Mouse (Mus musculus) embryonic facial prominence, embryonic 13.5 days (tissue): ENCODE results near the gene Pp2d1. TPM values are rescaled to one million over a fixed set of nuclear protein-coding genes. Genes with fewer than 3 reads are reported as not detected.
"Not testable (repeated sequence)": the region's sequence is repeated elsewhere in the genome, so short reads cannot be mapped to it uniquely, and the experiment has no call there.

Source experiments
- ATAC-seq: fragments of 200-750 bp; cut with Nextera tagmentation; 2 replicates; pipeline ENCODE4 v1.8.0; 2017; ENCODE audit warnings: low read depth; ENCODE audit not compliant: insufficient number of reproducible peaks, insufficient read depth, low FRiP score, low TSS enrichment
- H3K27ac ChIP-seq: fragments of 300-500 bp; sonication (generic); 2 replicates; pipeline ENCODE4 v1.5.1; 2015; ENCODE audit warnings: moderate library complexity, mild to moderate bottlenecking, inconsistent platforms
- H3K27me3 ChIP-seq: fragments of 300-500 bp; sonication (generic); 2 replicates; pipeline ENCODE4 v1.6.1; 2015; ENCODE audit warnings: mild to moderate bottlenecking, inconsistent platforms
- H3K36me3 ChIP-seq: fragments of 300-500 bp; sonication (generic); 2 replicates; pipeline ENCODE4 v1.6.1; 2015; ENCODE audit warnings: mild to moderate bottlenecking, inconsistent platforms
- H3K4me1 ChIP-seq: fragments of 300-500 bp; sonication (generic); 2 replicates; pipeline ENCODE4 v1.6.1; 2015; ENCODE audit warnings: inconsistent platforms
- H3K4me2 ChIP-seq: fragments of 300-500 bp; sonication (generic); 2 replicates; pipeline ENCODE4 v1.6.1; 2015; ENCODE audit warnings: moderate library complexity, mild to moderate bottlenecking, inconsistent platforms
- H3K4me3 ChIP-seq: fragments of 300-500 bp; sonication (generic); 2 replicates; pipeline ENCODE4 v1.5.1; 2015; ENCODE audit warnings: mild to moderate bottlenecking, inconsistent platforms
- H3K9ac ChIP-seq: fragments of 300-500 bp; sonication (generic); 2 replicates; pipeline ENCODE4 v1.6.1; 2015; ENCODE audit warnings: mild to moderate bottlenecking, inconsistent platforms
- H3K9me3 ChIP-seq: fragments of 300-500 bp; sonication (generic); 2 replicates; pipeline ENCODE4 v1.6.1; 2016; ENCODE audit warnings: inconsistent platforms
- WGBS: fragments of 180-500 bp; shearing (Covaris S2); methylation state at CpG from one replicate; pipeline ENCODE4 v1.1.7; 2015; ENCODE audit warnings: mixed read lengths; 5-methylcytosine and 5-hydroxymethylcytosine counted together
- polyA plus RNA-seq: library from polyadenylated mRNA; unstranded; fragments of >200 nt; fragmentation: Nextera tagmentation; extraction: Ambion mirVana; gene quantifications from 2 replicates; pipeline ENCODE4 v1.2.1, GENCODE M21; 2015

Gene Pp2d1
- polyA plus RNA-seq: 0.22 and 0.31 TPM in 2 replicates

DNA sequence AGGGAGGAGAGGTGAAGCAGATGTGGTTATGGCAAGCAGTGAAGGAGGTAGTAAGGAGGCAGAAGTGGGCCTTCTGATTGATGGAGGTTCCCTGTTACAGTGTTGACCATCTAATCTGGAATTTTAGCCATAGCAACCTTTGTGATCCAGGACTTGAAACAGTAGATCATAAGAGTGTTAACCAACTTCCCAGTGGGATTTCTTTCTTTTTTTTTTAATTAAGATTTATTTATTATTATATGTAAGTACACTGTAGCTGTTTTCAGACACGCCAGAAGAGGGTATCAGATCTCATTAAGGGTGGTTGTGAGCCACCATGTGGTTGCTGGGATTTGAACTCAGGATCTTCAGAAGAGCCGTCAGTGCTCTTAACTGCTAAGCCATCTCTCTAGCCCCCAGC is at the start of gene Pp2d1:
Pp2d1 (minus strand) TSS at position 101 of the 400 bp plus-strand sequence.
- not testable (repeated sequence) for H3K4me1 ChIP-seq, ATAC-seq, H3K27me3 ChIP-seq, H3K4me3 ChIP-seq, H3K27ac ChIP-seq, H3K4me2 ChIP-seq, H3K36me3 ChIP-seq, H3K9ac ChIP-seq, H3K9me3 ChIP-seq
- WGBS: 83% methylated on average over 2 of the region's 2 CpGs

DNA sequence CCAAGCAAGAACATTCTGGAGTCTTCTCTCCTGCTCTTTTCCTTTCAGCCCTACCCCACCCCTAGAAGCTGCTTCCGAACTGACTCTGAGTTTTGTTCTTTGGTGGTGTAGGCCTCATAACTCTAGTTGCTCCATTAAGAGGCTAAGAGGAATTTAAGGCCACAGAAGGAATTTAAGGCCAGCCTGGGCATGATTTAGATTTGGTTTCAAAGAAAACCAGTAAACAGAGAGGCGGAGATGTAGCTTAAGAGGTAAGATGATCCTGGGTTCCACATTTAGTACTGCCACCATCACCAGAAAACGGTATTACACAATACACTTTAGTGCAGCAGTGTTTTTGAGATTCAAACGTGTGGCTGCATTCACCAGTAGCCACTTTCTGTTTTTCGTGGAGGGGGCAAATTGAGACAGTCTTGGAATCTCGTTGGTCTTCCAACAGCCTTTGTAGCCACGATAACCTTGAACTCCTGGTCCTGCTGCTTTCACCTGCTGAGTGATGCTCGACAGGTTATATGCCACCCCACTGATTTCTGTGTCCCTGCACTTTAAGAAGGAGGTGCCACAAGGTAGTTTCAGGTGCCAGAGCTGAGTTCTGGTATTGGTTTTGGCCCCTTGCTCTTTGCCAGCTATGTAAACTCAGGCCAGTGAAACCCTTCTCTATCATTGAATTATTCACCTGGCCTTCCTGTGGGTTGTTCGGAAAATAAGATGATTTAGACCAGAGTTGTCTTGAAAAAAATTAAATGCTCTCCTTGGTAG is 49.0 kb upstream of the Pp2d1 start:
- Histone ChIP-seq H3K4me2 (no peak overlapping the region), H3K36me3 (no peaks in the 10 kb centered on the region; the same call in 1 of the 2 replicates), H3K27ac (no peak overlapping the region), H3K27me3 (no peaks in the 10 kb centered on the region), H3K9ac (no peak overlapping the region), H3K4me3 (no peak overlapping the region), H3K4me1 (peaks cover 14% of the 10 kb centered on the region), H3K9me3 (no peaks in the 10 kb centered on the region)
- 73% methylated on average over 9 of the region's 9 CpGs for WGBS
- ATAC-seq: no peak

DNA sequence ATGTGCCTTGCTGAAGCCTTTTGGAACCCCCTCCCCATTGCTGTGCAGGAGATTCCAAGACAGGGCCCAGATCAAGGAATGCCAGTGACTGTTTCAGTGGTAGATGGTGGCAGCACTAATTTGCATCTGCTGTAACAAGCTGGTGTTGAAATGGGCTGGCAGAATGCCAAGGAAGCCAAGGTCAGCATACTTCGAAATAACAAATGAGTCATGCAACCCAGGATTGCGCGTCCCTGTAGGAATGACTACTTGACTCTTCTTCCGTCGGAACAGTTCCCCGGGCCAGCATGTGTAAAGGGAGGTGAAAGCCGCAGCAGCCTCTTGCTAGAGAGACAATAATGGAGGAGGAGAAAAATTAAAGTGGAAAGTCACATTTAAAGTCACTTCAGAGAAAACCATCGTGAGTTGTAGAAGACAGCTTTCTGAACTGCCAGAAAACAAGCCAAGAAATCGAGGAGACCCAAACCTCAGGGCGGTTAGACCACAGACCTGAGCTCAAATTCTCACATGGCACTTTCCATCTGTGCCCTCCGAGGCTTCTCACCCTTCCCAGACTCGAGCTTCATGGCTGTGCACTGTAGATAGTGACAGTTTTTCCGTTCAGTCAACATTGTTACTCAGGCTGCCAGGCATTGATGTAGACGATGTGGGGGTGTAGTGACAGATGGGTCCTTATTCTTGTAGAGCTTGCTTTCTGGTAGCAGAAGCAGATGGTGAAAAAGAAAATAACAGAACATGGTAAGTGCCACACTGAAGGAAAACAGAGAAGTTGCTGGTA is 48.0 kb upstream of the Pp2d1 start:
- no peak overlapping the region for H3K4me2 ChIP-seq
- 58% methylated on average over 14 of the region's 14 CpGs for WGBS
- H3K36me3 ChIP-seq: no peaks in the 10 kb centered on the region; the same call in 1 of the 2 replicates
- no peak overlapping the region for H3K9ac ChIP-seq
- ATAC-seq: 0 out of 2 replicates have a peak, but pooled peaks have one; percentile 43
- H3K4me3 ChIP-seq: no peak overlapping the region
- peak overlapping the region; percentile 52; the same call in 1 of the 2 replicates for H3K27ac ChIP-seq
- H3K4me1 ChIP-seq: peaks cover 14% of the 10 kb centered on the region
- no peaks in the 10 kb centered on the region for H3K9me3 ChIP-seq
- H3K27me3 ChIP-seq: no peaks in the 10 kb centered on the region

DNA sequence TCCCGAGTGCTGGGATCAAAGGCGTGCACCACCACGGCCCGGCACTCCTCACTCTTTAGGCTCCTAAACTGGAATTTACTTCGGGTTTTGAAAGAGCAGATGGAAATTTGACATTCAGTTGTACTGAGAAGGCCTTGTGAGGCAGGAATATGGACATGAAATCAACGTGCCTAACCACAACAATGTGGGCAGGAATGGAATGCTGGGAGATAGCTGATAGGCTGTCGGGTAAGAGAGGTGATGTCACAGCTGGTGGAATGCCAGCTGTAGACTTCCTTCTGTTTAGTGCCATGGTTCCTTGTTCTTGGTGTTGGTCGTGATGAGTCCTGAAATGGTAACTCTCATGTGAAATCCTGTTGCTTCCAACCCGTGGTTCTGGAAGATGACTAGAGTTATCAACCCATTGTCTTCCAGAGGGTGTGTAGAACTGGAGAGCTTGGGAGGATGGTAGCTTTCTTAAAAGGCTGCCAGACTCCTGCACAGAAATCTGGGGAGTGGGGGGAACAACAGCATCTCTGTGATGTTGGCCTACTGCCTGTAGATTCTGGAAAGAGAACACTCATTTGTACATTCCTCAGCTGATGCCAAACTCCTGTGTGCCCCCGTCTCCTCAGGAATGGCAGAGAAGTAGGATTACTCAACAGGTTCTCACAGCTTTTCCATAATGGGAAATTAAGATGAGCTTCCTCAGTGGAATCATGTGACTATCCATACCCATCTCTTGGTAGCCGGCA is 44.8 kb upstream of the Pp2d1 start:
- Histone ChIP-seq H3K27ac (no peak overlapping the region), H3K4me2 (no peak overlapping the region), H3K9ac (no peak overlapping the region), H3K9me3 (no peaks in the 10 kb centered on the region), H3K4me3 (no peak overlapping the region), H3K27me3 (no peaks in the 10 kb centered on the region), H3K4me1 (peaks cover 14% of the 10 kb centered on the region), H3K36me3 (no peaks in the 10 kb centered on the region; the same call in 1 of the 2 replicates)
- 87% methylated on average over 11 of the region's 11 CpGs for WGBS
- no peak for ATAC-seq

DNA sequence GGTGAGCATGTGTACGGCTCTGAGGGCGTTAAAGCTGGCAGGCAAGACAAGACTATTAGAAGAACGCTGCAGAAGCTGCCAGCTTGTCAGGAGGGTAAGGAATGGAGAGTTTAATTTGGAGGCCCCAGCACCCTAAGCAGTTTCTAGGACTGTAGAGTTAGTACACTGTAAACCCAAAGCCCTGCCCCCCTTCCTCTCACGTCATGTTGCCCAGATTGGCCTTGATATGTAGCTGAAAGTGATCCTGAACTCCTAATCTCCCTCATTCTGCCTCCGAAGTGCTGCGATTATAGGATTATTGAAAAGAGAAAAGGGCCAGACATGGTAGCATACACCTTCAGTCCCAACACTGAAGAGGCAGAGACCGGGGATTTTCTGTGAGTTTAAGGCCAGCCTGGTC is 43.6 kb upstream of the Pp2d1 start:
- Histone ChIP-seq H3K36me3 (no peaks in the 10 kb centered on the region; the same call in 1 of the 2 replicates), H3K27ac (no peak overlapping the region), H3K4me1 (peaks cover 19% of the 10 kb centered on the region), H3K4me2 (no peak overlapping the region), H3K4me3 (no peak overlapping the region), H3K9me3 (no peaks in the 10 kb centered on the region), H3K27me3 (no peaks in the 10 kb centered on the region), H3K9ac (no peak overlapping the region)
- 75% methylated on average over 7 of the region's 7 CpGs for WGBS
- no peak for ATAC-seq

DNA sequence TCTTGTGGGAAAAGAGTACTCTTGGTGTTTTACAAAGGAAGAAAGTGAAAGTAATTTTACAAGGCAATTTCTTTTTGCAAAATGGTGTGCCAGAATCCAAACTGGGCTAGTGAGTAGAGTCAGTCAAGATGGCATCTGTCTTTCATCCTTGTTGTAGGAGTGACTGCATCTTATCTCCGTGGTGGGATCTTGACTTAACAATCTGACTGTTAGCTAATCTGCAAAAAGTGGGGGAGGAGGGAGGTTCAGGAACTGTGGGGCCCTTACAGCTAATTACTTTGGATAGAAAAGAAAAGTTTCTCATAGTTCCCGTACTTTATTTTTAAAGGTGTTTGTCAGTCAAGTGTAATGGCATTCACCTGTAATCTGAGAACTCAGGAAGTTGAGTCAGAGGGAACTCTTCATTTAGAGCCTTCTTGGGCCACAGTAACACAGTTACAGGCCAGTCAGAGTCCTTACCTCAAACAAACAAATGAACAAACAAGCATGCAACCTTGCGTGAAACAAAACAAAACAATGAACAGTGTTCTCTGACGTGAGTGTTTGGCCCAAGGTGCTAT is 42.9 kb upstream of the Pp2d1 start:
- Histone ChIP-seq H3K27ac (no peak overlapping the region), H3K36me3 (no peaks in the 10 kb centered on the region; the same call in 1 of the 2 replicates), H3K4me2 (no peak overlapping the region), H3K9me3 (no peaks in the 10 kb centered on the region), H3K9ac (no peak overlapping the region), H3K27me3 (no peaks in the 10 kb centered on the region), H3K4me1 (peaks cover 12% of the 10 kb centered on the region), H3K4me3 (no peak overlapping the region)
- no peak for ATAC-seq
- WGBS: 44% methylated on average over 4 of the region's 4 CpGs

DNA sequence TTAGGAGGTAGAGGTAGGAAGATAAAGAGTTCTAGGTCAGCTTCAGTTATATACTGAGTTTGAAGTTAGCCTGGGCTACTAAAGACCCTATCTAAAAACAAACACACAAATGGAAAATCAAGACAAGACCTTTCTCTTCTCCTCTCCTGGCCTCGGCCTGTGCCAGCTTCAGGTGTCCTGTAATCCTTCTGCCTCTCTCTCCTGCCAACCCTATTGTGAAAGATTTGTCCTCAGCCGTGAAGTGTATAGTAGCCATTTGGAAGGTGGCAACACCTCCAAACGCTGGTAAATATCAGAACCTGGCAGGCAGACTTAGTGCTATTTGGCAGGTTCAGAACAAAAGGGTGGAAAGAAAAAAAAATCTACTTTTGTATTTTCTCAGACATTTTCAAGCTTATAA is 41.0 kb upstream of the Pp2d1 start:
- ATAC-seq: no peak
- no peak overlapping the region for H3K9ac ChIP-seq
- peaks cover 7% of the 10 kb centered on the region for H3K4me1 ChIP-seq
- H3K36me3 ChIP-seq: no peaks in the 10 kb centered on the region; the same call in 1 of the 2 replicates
- H3K27me3 ChIP-seq: no peaks in the 10 kb centered on the region
- H3K4me2 ChIP-seq: no peak overlapping the region
- H3K27ac ChIP-seq: no peak overlapping the region
- H3K4me3 ChIP-seq: no peak overlapping the region
- no peaks in the 10 kb centered on the region for H3K9me3 ChIP-seq
- WGBS: 82% methylated on average over 3 of the region's 3 CpGs

DNA sequence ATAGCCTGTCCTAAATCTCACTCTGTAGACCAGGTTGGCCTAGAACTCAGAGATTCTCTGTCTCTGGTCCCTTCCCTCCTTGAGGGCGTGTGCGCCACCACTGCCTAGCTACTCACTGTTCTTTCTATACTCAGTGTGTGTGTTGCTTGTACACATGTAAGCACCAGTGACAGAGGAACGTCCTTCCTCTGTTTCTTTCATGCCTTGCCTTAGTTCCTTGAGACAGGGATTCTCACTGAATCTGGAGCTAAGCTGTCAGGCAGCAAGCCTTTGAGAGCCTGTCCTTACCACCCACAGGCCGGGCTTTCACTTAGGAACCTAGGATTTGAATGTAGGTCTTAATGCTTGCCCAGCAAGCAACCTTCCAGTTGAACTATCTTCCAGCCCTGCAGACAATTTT is 40.4 kb upstream of the Pp2d1 start:
- Histone ChIP-seq H3K9ac (no peak overlapping the region), H3K4me3 (no peak overlapping the region), H3K4me1 (peaks cover 7% of the 10 kb centered on the region), H3K36me3 (no peaks in the 10 kb centered on the region), H3K27me3 (no peaks in the 10 kb centered on the region), H3K27ac (no peak overlapping the region), H3K4me2 (no peak overlapping the region), H3K9me3 (no peaks in the 10 kb centered on the region)
- WGBS: 65% methylated on average over 4 of the region's 4 CpGs
- ATAC-seq: no peak

DNA sequence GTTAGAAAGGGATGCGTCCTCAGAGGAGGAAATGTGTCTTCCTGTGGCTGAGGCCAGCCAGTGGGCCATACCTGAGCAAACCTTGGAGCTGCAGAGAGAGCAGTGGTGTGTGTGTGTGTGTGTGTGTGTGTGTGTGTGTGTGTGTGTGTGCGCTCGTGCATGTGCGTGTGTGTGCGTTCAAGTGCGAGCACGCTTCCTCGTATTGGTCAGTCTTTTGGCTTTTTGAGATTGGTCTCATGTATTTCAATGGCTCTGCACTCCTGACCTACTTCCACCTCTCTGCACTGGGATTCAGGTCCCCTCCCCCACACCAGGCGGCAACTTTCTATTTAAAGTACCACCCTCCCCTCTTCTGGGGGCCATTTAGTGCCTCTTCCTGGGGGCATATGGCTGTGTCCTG is 39.5 kb upstream of the Pp2d1 start:
- no peak overlapping the region for H3K4me3 ChIP-seq
- H3K9me3 ChIP-seq: no peaks in the 10 kb centered on the region
- H3K9ac ChIP-seq: no peak overlapping the region
- no peak for ATAC-seq
- peaks cover 7% of the 10 kb centered on the region for H3K4me1 ChIP-seq
- H3K27ac ChIP-seq: no peak overlapping the region
- no peak overlapping the region for H3K4me2 ChIP-seq
- 64% methylated on average over 9 of the region's 9 CpGs for WGBS
- H3K27me3 ChIP-seq: no peaks in the 10 kb centered on the region
- no peaks in the 10 kb centered on the region for H3K36me3 ChIP-seq

DNA sequence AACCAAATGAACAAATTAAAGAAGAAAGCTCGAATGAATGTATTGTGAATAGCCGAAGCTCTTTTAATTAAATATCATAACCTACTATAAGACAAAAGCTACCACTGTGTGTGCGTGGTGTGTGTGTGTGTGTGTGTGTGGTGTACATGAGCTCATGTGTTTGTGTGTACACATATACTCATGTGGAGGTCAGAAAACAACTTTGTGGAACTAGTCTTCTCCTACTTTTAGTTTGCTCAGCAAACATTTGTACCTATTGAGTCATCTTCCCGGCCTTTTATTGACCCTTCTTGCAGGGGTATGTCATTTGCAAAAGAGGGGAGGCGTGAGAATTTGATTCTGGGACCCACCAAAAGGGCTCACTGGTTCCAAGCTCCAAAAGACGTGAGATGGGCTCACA is 39.0 kb upstream of the Pp2d1 start:
- no peaks in the 10 kb centered on the region for H3K9me3 ChIP-seq
- ATAC-seq: no peak
- 79% methylated on average over 6 of the region's 6 CpGs for WGBS

DNA sequence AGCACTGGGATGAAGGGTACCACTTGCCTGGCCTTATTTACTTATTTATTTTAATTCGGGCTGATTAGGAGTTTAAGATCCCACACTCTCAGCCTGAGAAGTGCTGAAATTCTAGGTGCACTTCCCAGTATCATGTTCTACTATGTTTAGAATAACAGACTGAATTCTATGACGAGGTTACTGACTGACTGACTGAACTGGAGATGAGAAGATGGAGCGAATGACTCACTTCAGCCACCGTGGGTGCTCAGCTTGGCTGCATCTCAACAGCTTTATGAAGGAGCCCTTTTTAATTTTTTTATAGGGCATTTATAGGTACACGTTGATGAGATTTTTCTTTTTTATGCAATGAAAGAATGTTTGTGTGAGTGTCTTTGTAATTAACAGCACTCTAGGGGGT is 38.5 kb upstream of the Pp2d1 start:
- Histone ChIP-seq H3K4me1 (peaks cover 7% of the 10 kb centered on the region), H3K27me3 (no peaks in the 10 kb centered on the region), H3K9me3 (no peaks in the 10 kb centered on the region), H3K4me3 (no peak overlapping the region), H3K9ac (no peak overlapping the region), H3K36me3 (no peaks in the 10 kb centered on the region), H3K27ac (no peak overlapping the region), H3K4me2 (no peak overlapping the region)
- no peak for ATAC-seq
- WGBS: 77% methylated on average over 5 of the region's 5 CpGs

More for the DNA sequence above, 39.0 kb upstream of the Pp2d1 start:
- H3K4me1 ChIP-seq: peaks cover 7% of the 10 kb centered on the region
- H3K4me3 ChIP-seq: no peak overlapping the region
- H3K36me3 ChIP-seq: no peaks in the 10 kb centered on the region
- H3K27ac ChIP-seq: no peak overlapping the region
- H3K27me3 ChIP-seq: no peaks in the 10 kb centered on the region
- no peak overlapping the region for H3K4me2 ChIP-seq
- no peak overlapping the region for H3K9ac ChIP-seq
